ENCODE assay signal across 17 mouse cellular contexts in genomic region chr11:33080046-33080808, GRCm38 (mm10).
"Had no signal": no experiment of that assay in that cellular context is flagged by ENCODE, and none has a peak within 500 bp of the region (broad histone marks: within the 10 kb centered on the region; RNA-seq: fewer than 3 reads in every experiment).

No protein-coding gene starts in this region.

- H3K27ac ChIP-seq: midbrain, embryonic 10.5 days; midbrain, embryonic 13.5 days; midbrain, embryonic 15.5 days; neural tube, embryonic 13.5 days; neural tube, embryonic 15.5 days had no signal

- H3K4me1 ChIP-seq: midbrain, embryonic 15.5 days had no signal

- H3K9me3 ChIP-seq: midbrain, embryonic 10.5 days; midbrain, embryonic 13.5 days; midbrain, embryonic 15.5 days; neural tube, embryonic 13.5 days; neural tube, embryonic 15.5 days had no signal

- H3K27me3 ChIP-seq: midbrain, embryonic 13.5 days; midbrain, embryonic 15.5 days; neural tube, embryonic 13.5 days; neural tube, embryonic 15.5 days had no signal

- H3K4me3 ChIP-seq: midbrain, embryonic 10.5 days; midbrain, embryonic 13.5 days; midbrain, embryonic 15.5 days; myocyte; neural tube, embryonic 13.5 days; neural tube, embryonic 15.5 days had no signal

- H3K36me3 ChIP-seq: midbrain, embryonic 10.5 days; midbrain, embryonic 13.5 days; midbrain, embryonic 15.5 days; neural tube, embryonic 13.5 days; neural tube, embryonic 15.5 days had no signal

- H3K4me2 ChIP-seq: lung, embryonic 14.5 days; midbrain, embryonic 13.5 days; midbrain, embryonic 15.5 days; neural tube, embryonic 13.5 days; neural tube, embryonic 15.5 days had no signal

- ATAC-seq: midbrain, embryonic 13.5 days; midbrain, embryonic 15.5 days had no signal

- DNase-seq: lung, adult 18-20 months; lung, embryonic 14.5 days; lung, postnatal 10 days; retina, postnatal 1 day; right cerebral cortex, adult 18-20 months; right cerebral cortex, postnatal 25 days; right cerebral cortex, postnatal 4 days; spleen, adult 18-20 months; thymus, adult 18-20 months; thymus, postnatal 14 days; thymus, postnatal 36 days had no signal

- H3K9ac ChIP-seq: lung, embryonic 14.5 days; midbrain, embryonic 13.5 days; midbrain, embryonic 15.5 days; neural tube, embryonic 13.5 days; neural tube, embryonic 15.5 days had no signal
